Mouse (Mus musculus) lung, adult 2 months (tissue): ENCODE results near the gene Oxtr.

Source experiments
- CTCF ChIP-seq: fragments of 200-500 bp; IDR thresholded peaks from 2 replicates; pipeline ENCODE4 v1.5.1; 2011; ENCODE audit warnings: mild to moderate bottlenecking, low read length, control low read depth; ENCODE audit not compliant: insufficient read depth
- POLR2A ChIP-seq: fragments of 200-500 bp; IDR thresholded peaks from 2 replicates; pipeline ENCODE4 v1.6.1; 2011; ENCODE audit warnings: low read depth, mild to moderate bottlenecking, control low read depth, low read length, borderline replicate concordance; ENCODE audit errors: extremely low read depth

- no peak for TF ChIP-seq CTCF
- no peak for TF ChIP-seq POLR2A
These were observed 24.8 kb upstream of the Oxtr start for GRCm38 (mm10) chr6:112514591-112514990.
